Mouse (Mus musculus): ENCODE measurements at regions not wholly inside any gene's neighbourhood (a gene's known extent, or its start where the extent isn't known, plus 50 kb on each side); places are given as distances from the start of the nearest gene placed in this dataset.

GRCm38 (mm10) chr13:16154926-16155325 is 143.3 kb downstream of the Inhba start:
- TF ChIP-seq POLR2A (IDR thresholded peaks at IDR 0.05; ENCODE audit: extremely low read depth, insufficient read depth, low read length) = no peak
- no peak for TF ChIP-seq CTCF (IDR thresholded peaks at IDR 0.05; ENCODE audit: extremely low read depth, insufficient read depth, low read length)
